24 mouse cellular contexts compared by ENCODE assay signal in the genomic region with DNA sequence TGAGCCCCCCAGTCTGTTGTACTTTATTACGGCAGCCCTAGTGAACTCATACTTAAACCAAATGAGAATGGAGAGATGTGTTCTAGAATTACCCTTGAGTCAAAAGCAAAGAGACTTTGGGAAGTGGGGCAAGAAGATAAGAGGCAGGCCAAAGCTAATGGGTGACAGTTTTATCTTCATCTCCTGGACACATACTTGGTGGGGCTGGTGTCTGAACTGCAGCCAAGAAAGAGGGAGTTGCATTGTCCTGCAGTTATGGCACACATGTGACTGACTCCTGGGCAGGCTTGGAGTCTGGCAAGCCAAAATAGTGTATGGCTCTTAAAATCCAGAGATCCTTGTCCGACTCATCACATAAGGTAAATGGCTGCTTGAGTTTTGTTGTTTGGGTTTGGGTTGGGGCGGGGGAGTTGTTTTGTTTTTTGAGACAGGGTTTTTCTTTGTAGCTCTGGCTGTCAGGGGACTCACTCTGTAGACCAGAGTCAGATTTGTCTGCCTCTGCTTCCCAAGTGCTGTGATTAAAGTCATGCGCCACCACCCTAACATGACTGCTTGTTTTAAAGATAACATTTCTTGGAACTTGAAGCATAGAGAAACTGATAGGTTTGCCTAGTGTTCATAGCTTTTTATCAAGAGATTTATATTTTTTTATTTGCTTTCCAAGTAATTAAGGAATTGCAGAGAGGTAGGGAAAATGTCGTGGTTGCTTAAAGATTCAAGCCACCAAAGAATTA. TPM values are rescaled to one million over a fixed set of nuclear protein-coding genes. Genes with fewer than 3 reads are reported as not detected.
DNase-seq lines count a peak whose midpoint lies in the region; ATAC-seq and TF ChIP-seq lines count a peak whose summit lies in the region.
"Had no signal": no experiment of that assay in that cellular context is flagged by ENCODE, and none has a peak within 500 bp of the region (broad histone marks: within the 10 kb centered on the region; RNA-seq: fewer than 3 reads in every experiment).

No protein-coding gene starts in this region.

- H3K79me2 ChIP-seq in heart, adult 2 months (replicated peaks; ENCODE audit: control insufficient read depth, insufficient read depth, low read length), result no peaks in the 10 kb centered on the region

- peak; percentile 92; the same call in 1 of the 2 replicates for TF ChIP-seq EP300 in heart, adult 2 months (IDR thresholded peaks at IDR 0.05; ENCODE audit: insufficient read depth, low read depth, low read length)

- no peak for TF ChIP-seq CTCF in lung, embryonic 14.5 days (IDR thresholded peaks at IDR 0.05; ENCODE audit: low read depth)
- no peak for TF ChIP-seq CTCF in lung, adult 2 months (IDR thresholded peaks at IDR 0.05; ENCODE audit: insufficient read depth, low read length)
- TF ChIP-seq CTCF in heart, adult 2 months (IDR thresholded peaks at IDR 0.05), result no peak

- no peak overlapping the region for H3K4me3 ChIP-seq in lung, embryonic 14.5 days (ENCODE audit: low read depth, low read length)
- H3K4me3 ChIP-seq in lung, adult 2 months (replicated peaks; ENCODE audit: extremely low read depth, low read depth, low read length), result no peak overlapping the region
- H3K4me3 ChIP-seq in heart, adult 2 months, result no peak overlapping the region
- no peak overlapping the region for H3K4me3 ChIP-seq in heart, embryonic 14.5 days (ENCODE audit: control insufficient read depth in 1 of 2, insufficient read depth in 1 of 2, low read depth in 1 of 2, low read length in 2 of 2)
- H3K4me3 ChIP-seq in intestine, embryonic 15.5 days (replicated peaks), result no peak overlapping the region
- H3K4me3 ChIP-seq: embryonic facial prominence, embryonic 13.5 days; hindbrain, embryonic 12.5 days; layer of hippocampus, adult 2 months; limb, embryonic 15.5 days; liver, embryonic 15.5 days; midbrain, embryonic 15.5 days had no signal

- H3K9me3 ChIP-seq in lung, embryonic 14.5 days (ENCODE audit: low read depth, low read length), result no peaks in the 10 kb centered on the region
- H3K9me3 ChIP-seq in heart, embryonic 14.5 days (ENCODE audit: control insufficient read depth, low read length), result no peaks in the 10 kb centered on the region
- H3K9me3 ChIP-seq in intestine, embryonic 15.5 days, result no peaks in the 10 kb centered on the region
- H3K9me3 ChIP-seq: embryonic facial prominence, embryonic 13.5 days; hindbrain, embryonic 12.5 days; limb, embryonic 15.5 days; liver, embryonic 15.5 days; midbrain, embryonic 15.5 days had no signal

- 46% methylated on average over 5 of the region's 5 CpGs for WGBS in lung, embryonic 14.5 days
- 74% methylated on average over 5 of the region's 5 CpGs for WGBS in lung, adult 2 months
- WGBS in heart, adult 2 months, result 44% methylated on average over 5 of the region's 5 CpGs
- 25% methylated on average over 5 of the region's 5 CpGs for WGBS in heart, embryonic 14.5 days
- 80% methylated on average over 5 of the region's 5 CpGs for WGBS in intestine, embryonic 15.5 days

- H3K9ac ChIP-seq in lung, embryonic 14.5 days, result no peak overlapping the region
- H3K9ac ChIP-seq in heart, adult 2 months (ENCODE audit: low read depth, low read length), result no peak overlapping the region
- H3K9ac ChIP-seq in heart, embryonic 14.5 days (ENCODE audit: low read length), result peak overlapping the region; percentile 2; the same call in 1 of the 2 replicates
- H3K9ac ChIP-seq in intestine, embryonic 15.5 days, result no peak overlapping the region
- H3K9ac ChIP-seq: embryonic facial prominence, embryonic 13.5 days; hindbrain, embryonic 12.5 days; limb, embryonic 15.5 days; liver, embryonic 15.5 days; midbrain, embryonic 15.5 days had no signal

- intact Hi-C loops in heart, adult 2 months (cut with DNase I), result no loop called here

- peak overlapping the region; percentile 75 for H3K27ac ChIP-seq in lung, embryonic 14.5 days (ENCODE audit: low read depth)
- peak overlapping the region; percentile 55 for H3K27ac ChIP-seq in heart, adult 2 months
- H3K27ac ChIP-seq in heart, embryonic 14.5 days (replicated peaks in 1 of 2; ENCODE audit: control insufficient read depth in 1 of 2, insufficient read depth in 1 of 2, low read depth in 2 of 2, low read length in 2 of 2), result peak overlapping the region; percentile 85
- H3K27ac ChIP-seq in intestine, embryonic 15.5 days, result no peak overlapping the region
- H3K27ac ChIP-seq: embryonic facial prominence, embryonic 13.5 days; hindbrain, embryonic 12.5 days; layer of hippocampus, adult 2 months; limb, embryonic 15.5 days; liver, embryonic 15.5 days; midbrain, embryonic 15.5 days had no signal

- H3K4me1 ChIP-seq in lung, embryonic 14.5 days (ENCODE audit: insufficient read depth), result peaks cover 13% of the 10 kb centered on the region; the same call in 1 of the 2 replicates
- H3K4me1 ChIP-seq in lung, adult 2 months (ENCODE audit: control insufficient read depth, insufficient read depth, low read length), result no peaks in the 10 kb centered on the region
- H3K4me1 ChIP-seq in heart, adult 2 months (ENCODE audit: control insufficient read depth, insufficient read depth, low read length), result peaks cover 9% of the 10 kb centered on the region
- H3K4me1 ChIP-seq in heart, embryonic 14.5 days (ENCODE audit: control insufficient read depth in 2 of 2, insufficient read depth in 2 of 2, low read length in 2 of 2), result peaks cover 29 to 79% of the 10 kb centered on the region in 2 experiments
- H3K4me1 ChIP-seq in intestine, embryonic 15.5 days (replicated peaks), result no peaks in the 10 kb centered on the region
- H3K4me1 ChIP-seq: embryonic facial prominence, embryonic 13.5 days; hindbrain, embryonic 12.5 days; midbrain, embryonic 15.5 days had no signal

- no peak for TF ChIP-seq POLR2A in lung, adult 2 months (IDR thresholded peaks at IDR 0.05; ENCODE audit: borderline replicate concordance, extremely low read depth, low read depth, low read length)
- TF ChIP-seq POLR2A in heart, adult 2 months (IDR thresholded peaks at IDR 0.05; ENCODE audit: insufficient read depth, low read depth, low read length), result peak; percentile 46; the same call in 1 of the 2 replicates

- DNase-seq in lung, embryonic 14.5 days, result peak; percentile 64
- DNase-seq in lung, adult 2 months, result no peak
- peak in 1 of 2 experiments; percentile 73 for DNase-seq in heart, adult 2 months
- DNase-seq in adrenal gland, postnatal 4 days (ENCODE audit: low spot score in 2 of 2), result no peak
- DNase-seq in right cerebral cortex, postnatal 4 days, result no peak
- DNase-seq: adrenal gland, postnatal 36 days; cerebellum, adult 8-10 months; kidney, adult 8-10 months; kidney, postnatal 14 days; layer of hippocampus, postnatal 36 days; lung, postnatal 4 days; right cerebral cortex, postnatal 25 days had no signal

- H3K36me3 ChIP-seq in lung, embryonic 14.5 days (ENCODE audit: insufficient read depth), result peaks cover 33% of the 10 kb centered on the region
- H3K36me3 ChIP-seq in heart, adult 2 months (ENCODE audit: control insufficient read depth, insufficient read depth, low read length), result peaks cover 39% of the 10 kb centered on the region
- H3K36me3 ChIP-seq in heart, embryonic 14.5 days (ENCODE audit: control insufficient read depth, insufficient read depth, low read length), result peaks cover 71% of the 10 kb centered on the region
- peaks cover 22% of the 10 kb centered on the region for H3K36me3 ChIP-seq in intestine, embryonic 15.5 days

- ATAC-seq in lung, embryonic 14.5 days (ENCODE audit: insufficient read depth), result peak; percentile 57; the same call in 1 of the 2 replicates
- peak; percentile 33; the same call in 1 of the 2 replicates for ATAC-seq in heart, embryonic 14.5 days (ENCODE audit: insufficient number of reproducible peaks, insufficient read depth, low FRiP score, low read depth)
- ATAC-seq in megakaryocyte progenitor cell, adult 5-6 weeks (replicated peaks; ENCODE audit: poor library complexity), result peak; percentile 8; the same call in 1 of the 2 replicates
- ATAC-seq in intestine, embryonic 15.5 days, result no peak
- ATAC-seq: forebrain, embryonic 16.5 days; midbrain, embryonic 15.5 days had no signal

- no peaks in the 10 kb centered on the region for H3K27me3 ChIP-seq in lung, embryonic 14.5 days (ENCODE audit: insufficient read depth, low read length)
- no peaks in the 10 kb centered on the region for H3K27me3 ChIP-seq in heart, adult 2 months (ENCODE audit: control insufficient read depth, insufficient read depth, low read length)
- no peaks in the 10 kb centered on the region for H3K27me3 ChIP-seq in heart, embryonic 14.5 days (ENCODE audit: control insufficient read depth, insufficient read depth, low read length)
- H3K27me3 ChIP-seq in intestine, embryonic 15.5 days (replicated peaks), result no peaks in the 10 kb centered on the region
- H3K27me3 ChIP-seq: embryonic facial prominence, embryonic 13.5 days; limb, embryonic 15.5 days; liver, embryonic 15.5 days had no signal

- H3K4me2 ChIP-seq in lung, embryonic 14.5 days, result no peak overlapping the region
- peak overlapping the region; percentile 17; the same call in 1 of the 2 replicates for H3K4me2 ChIP-seq in heart, embryonic 14.5 days (ENCODE audit: low read length)
- no peak overlapping the region for H3K4me2 ChIP-seq in intestine, embryonic 15.5 days (replicated peaks)
- H3K4me2 ChIP-seq: embryonic facial prominence, embryonic 13.5 days; hindbrain, embryonic 12.5 days; limb, embryonic 15.5 days; liver, embryonic 15.5 days; midbrain, embryonic 15.5 days had no signal

RNA-seq across cellular contexts. Expression of a gene that starts 18.5 kb away (rescaled TPM):
- 1.9 and 31.7 TPM in 2 replicates for polyA plus RNA-seq in lung, embryonic 14.5 days (2014; fragmentation: Nextera tagmentation; extraction: Ambion mirVana)
- 8.8 and 38.0 TPM in 2 replicates for polyA plus RNA-seq in lung, adult 2 months (2012; rRNA removed)
- 1,000 to 10,000 TPM; 1,931 to 2,301 TPM for total RNA-seq in heart, adult 2 months (2021)
- polyA plus RNA-seq in heart, adult 2 months (2012; rRNA removed), result 773 and 781 TPM in 2 replicates
- polyA plus RNA-seq in heart, embryonic 14.5 days (2014; fragmentation: Nextera tagmentation; extraction: Ambion mirVana), result 1,942 and 2,129 TPM in 2 replicates
- total RNA-seq in megakaryocyte progenitor cell, adult 5-6 weeks (2015), result 4.3 and 5.1 TPM in 2 replicates
- 2.2 and 4.8 TPM in 2 replicates for total RNA-seq in megakaryocyte progenitor cell, adult 5-6 weeks (2017)
- 10 to 100 TPM in 1 of 2 experiments, 1 to 10 TPM in 1; 1.7 to 17.0 TPM for total RNA-seq in adrenal gland, postnatal 4 days (2021)
- polyA plus RNA-seq in intestine, embryonic 15.5 days (2015; fragmentation: Nextera tagmentation; extraction: Ambion mirVana), result 0.53 and 0.94 TPM in 2 replicates
- total RNA-seq: adrenal gland, postnatal 36 days; layer of hippocampus, adult 2 months; layer of hippocampus, postnatal 36 days; left cerebral cortex, postnatal 36 days; neutrophil, adult 5-6 weeks had no signal
- polyA plus RNA-seq: forebrain, embryonic 16.5 days had no signal

RNA-seq across cellular contexts. Expression of a gene that starts 40.5 kb away (rescaled TPM):
- polyA plus RNA-seq in lung, embryonic 14.5 days (2014; fragmentation: Nextera tagmentation; extraction: Ambion mirVana), result 36.2 and 40.8 TPM in 2 replicates
- 4.7 and 11.2 TPM in 2 replicates for polyA plus RNA-seq in lung, adult 2 months (2012; rRNA removed)
- 10 to 100 TPM; 10.9 to 11.0 TPM for total RNA-seq in heart, adult 2 months (2021)
- 7.1 and 15.1 TPM in 2 replicates for polyA plus RNA-seq in heart, adult 2 months (2012; rRNA removed)
- polyA plus RNA-seq in heart, embryonic 14.5 days (2014; fragmentation: Nextera tagmentation; extraction: Ambion mirVana), result 34.6 and 36.2 TPM in 2 replicates
- total RNA-seq in megakaryocyte progenitor cell, adult 5-6 weeks (2015), result 62.0 and 63.1 TPM in 2 replicates
- 38.5 and 51.3 TPM in 2 replicates for total RNA-seq in megakaryocyte progenitor cell, adult 5-6 weeks (2017)
- total RNA-seq in adrenal gland, postnatal 4 days (2021), result 10 to 100 TPM; 14.6 to 14.7 TPM
- 39.5 and 41.5 TPM in 2 replicates for polyA plus RNA-seq in intestine, embryonic 15.5 days (2015; fragmentation: Nextera tagmentation; extraction: Ambion mirVana)

RNA-seq across cellular contexts. Expression of a gene that starts 52.1 kb away (rescaled TPM):
- 26.0 and 27.8 TPM in 2 replicates for polyA plus RNA-seq in lung, embryonic 14.5 days (2014; fragmentation: Nextera tagmentation; extraction: Ambion mirVana)
- 0.41 and 0.90 TPM in 2 replicates for polyA plus RNA-seq in lung, adult 2 months (2012; rRNA removed)
- total RNA-seq in heart, adult 2 months (2021), result 1 to 10 TPM; 1.3 to 1.6 TPM
- 0.23 and 0.31 TPM in 2 replicates for polyA plus RNA-seq in heart, adult 2 months (2012; rRNA removed)
- polyA plus RNA-seq in heart, embryonic 14.5 days (2014; fragmentation: Nextera tagmentation; extraction: Ambion mirVana), result 16.6 and 16.9 TPM in 2 replicates
- 107 and 115 TPM in 2 replicates for total RNA-seq in megakaryocyte progenitor cell, adult 5-6 weeks (2015)
- total RNA-seq in megakaryocyte progenitor cell, adult 5-6 weeks (2017), result 29.3 and 30.6 TPM in 2 replicates
- total RNA-seq in adrenal gland, postnatal 4 days (2021), result 10 to 100 TPM; 15.5 to 18.8 TPM
- polyA plus RNA-seq in intestine, embryonic 15.5 days (2015; fragmentation: Nextera tagmentation; extraction: Ambion mirVana), result 22.3 and 23.5 TPM in 2 replicates

Comparison
In these comparisons a context has a peak if more than half of its experiments do, and no peak if none do; other contexts are left out.
1. RNA of a gene that starts 18.5 kb away (polyA plus RNA-seq): 1,942 to 2,129 TPM in heart, embryonic 14.5 days and 773 to 781 TPM in heart, adult 2 months; 8.8 to 38.0 TPM in lung, adult 2 months, 1.9 to 31.7 TPM in lung, embryonic 14.5 days and 0.53 to 0.94 TPM in intestine, embryonic 15.5 days; every median in the first group is over 10 times any median in the second.